Mouse (Mus musculus) inflammation-experienced regulatory T-cells (primary cell): ENCODE data around the gene Zfp780b. TPM values are rescaled to one million over a fixed set of nuclear protein-coding genes. Genes with fewer than 3 reads are reported as not detected.

ENCODE experiments used
- polyA plus RNA-seq, 2 experiments: library from polyadenylated mRNA; unstranded; fragments of 100-300 nt; shearing (Covaris generic); gene quantifications; one replicate each; pipeline ENCODE4 v1.2.1; 2017

The Zfp780b gene
- 10 to 100 TPM; 11.7 to 12.2 TPM for polyA plus RNA-seq

GRCm38 (mm10) chr7:27978683-27979528 is at the start of gene Zfp780b:
Gene Zfp780b (minus strand): TSS chr7:27979171.

GRCm38 (mm10) chr7:28013549-28014444 is 34.8 kb upstream of the Zfp780b start, which contains the start of gene Zfp850:
Gene Zfp850 (minus strand): TSS chr7:28014115.

DNA sequence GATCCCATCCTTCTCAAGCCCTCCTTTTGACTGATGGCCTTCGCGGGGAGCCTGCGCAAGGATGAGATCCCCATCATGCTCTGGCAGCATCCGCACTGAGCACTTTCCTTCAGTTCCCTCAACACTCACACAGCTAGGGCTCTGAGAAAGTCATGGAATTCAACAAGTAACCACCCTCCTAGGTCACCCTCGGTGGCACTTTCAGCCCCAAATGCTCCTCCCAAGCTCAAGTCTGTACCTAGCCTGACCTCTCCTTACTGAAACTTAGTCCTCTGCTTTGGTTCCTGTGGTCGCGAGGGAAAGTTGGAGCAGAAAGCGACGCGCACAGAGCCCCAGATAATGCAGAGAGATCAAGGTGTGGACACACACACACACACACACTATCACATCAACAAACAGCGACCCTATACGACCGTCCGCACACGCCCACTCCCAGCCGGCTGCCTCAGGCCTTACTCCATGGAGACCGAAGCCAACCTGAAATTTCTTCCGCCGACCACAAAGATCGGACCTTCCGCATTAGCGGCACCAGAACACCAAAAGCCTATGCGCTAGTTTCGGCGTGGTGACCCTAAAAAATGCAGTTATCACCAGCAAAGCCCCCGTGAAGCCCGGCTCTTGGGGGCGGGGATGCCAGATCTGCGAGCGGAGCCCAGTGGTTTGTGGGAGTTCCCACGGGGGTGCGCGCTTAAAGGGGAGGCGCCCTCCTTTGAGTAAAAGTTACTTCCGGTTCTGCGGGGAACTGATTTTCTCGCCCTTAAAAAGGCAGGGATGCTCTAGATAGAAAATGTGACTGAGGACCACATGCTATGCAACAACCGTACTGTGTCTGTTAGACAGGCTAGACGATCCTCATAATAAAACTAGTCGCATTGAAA is 49.9 kb downstream of the Zfp780b start, which contains the start of gene Zfp974:
Gene Zfp974, minus strand, starts transcription at position 643 of the 878 bp plus-strand sequence.

Other genes starting within 250 kb of the Zfp780b start
- 10 to 100 TPM; 13.8 to 22.1 TPM for gene Zfp60, start 247.8 kb downstream of the Zfp780b start, polyA plus RNA-seq
- 1 to 10 TPM; 2.4 to 5.6 TPM for gene Zfp626, start 172.0 kb downstream of the Zfp780b start, polyA plus RNA-seq
- 1 to 10 TPM; 7.5 to 9.3 TPM for gene Zfp59, start 140.6 kb downstream of the Zfp780b start, polyA plus RNA-seq
- 10 to 100 TPM; 10.3 to 11.6 TPM for gene Zfp607a, start 121.6 kb downstream of the Zfp780b start, polyA plus RNA-seq
- gene Zfp974, start 49.7 kb downstream of the Zfp780b start, polyA plus RNA-seq: 1 to 10 TPM; 6.5 to 9.6 TPM
- gene Zfp850, start 34.9 kb upstream of the Zfp780b start, polyA plus RNA-seq: 1 to 10 TPM; 7.3 to 8.3 TPM
- gene Psmc4, start 70.9 kb upstream of the Zfp780b start, polyA plus RNA-seq: 100 to 1,000 TPM; 190 to 197 TPM
- 1 to 10 TPM in 1 of 2 experiments, under 1 TPM in 1; 0.08 to 2.1 TPM for gene Fcgbp, start 92.1 kb upstream of the Zfp780b start, polyA plus RNA-seq
- gene 9530053A07Rik, start 150.3 kb upstream of the Zfp780b start, polyA plus RNA-seq: under 1 TPM; 0.08 to 0.70 TPM
- 100 to 1,000 TPM; 151 to 160 TPM for gene Fbl, start 190.5 kb upstream of the Zfp780b start, polyA plus RNA-seq
- 10 to 100 TPM; 11.0 to 12.3 TPM for gene Dyrk1b, start 200.3 kb upstream of the Zfp780b start, polyA plus RNA-seq